Mouse (Mus musculus): ENCODE data around the gene Kif17. TPM values are rescaled to one million over a fixed set of nuclear protein-coding genes. Genes with fewer than 3 reads are reported as not detected.

The Kif17 gene
- total RNA-seq (2021): 1 to 10 TPM; 2.8 to 3.6 TPM
- long read RNA-seq, experiment 1, partial matches to known transcripts: 0 of 2 reads
- long read RNA-seq, experiment 1, other reads (novel, unspliced or antisense): 2 of 2 reads
- long read RNA-seq, experiment 2, partial matches to known transcripts: 1 of 3 reads
- long read RNA-seq, experiment 2, other reads (novel, unspliced or antisense): 1 of 3 reads

- DNase-seq (ENCODE audit: low spot score in 2 of 2): peak; percentile 64 to 71
Measured at GRCm38 (mm10) chr4:138250088-138250960, at the start of gene Kif17, which contains the start of gene Sh2d5. TSS of gene Kif17 (plus strand) at chr4:138250435. TSS of gene Sh2d5 (plus strand) at chr4:138250403.

GRCm38 (mm10) chr4:138200769-138201168, 49.5 kb upstream of the Kif17 start:
- DNase-seq (ENCODE audit: low spot score in 2 of 2): no peak

- DNase-seq (ENCODE audit: low spot score in 2 of 2): no peak
Measured at GRCm38 (mm10) chr4:138201696-138202095, 48.5 kb upstream of the Kif17 start.

GRCm38 (mm10) chr4:138210116-138210515, 40.1 kb upstream of the Kif17 start:
- peak in 1 of 2 experiments; percentile 44 for DNase-seq (ENCODE audit: low spot score in 2 of 2)

GRCm38 (mm10) chr4:138213861-138214260, 36.4 kb upstream of the Kif17 start:
- no peak for DNase-seq (ENCODE audit: low spot score in 2 of 2)

- DNase-seq (ENCODE audit: low spot score in 2 of 2): peak in 1 of 2 experiments; percentile 12
Measured at GRCm38 (mm10) chr4:138215671-138216199, 34.5 kb upstream of the Kif17 start.

- DNase-seq (ENCODE audit: low spot score in 2 of 2): peak; percentile 83 to 85
Measured at GRCm38 (mm10) chr4:138216200-138216890, 33.9 kb upstream of the Kif17 start, which contains the start of gene Hp1bp3. TSS of gene Hp1bp3 (plus strand) at chr4:138216296.

GRCm38 (mm10) chr4:138216891-138217392, 33.3 kb upstream of the Kif17 start:
- DNase-seq (ENCODE audit: low spot score in 2 of 2): peak; percentile 98

- DNase-seq (ENCODE audit: low spot score in 2 of 2): peak in 1 of 2 experiments; percentile 50
Measured at GRCm38 (mm10) chr4:138217441-138217840, 32.8 kb upstream of the Kif17 start.

GRCm38 (mm10) chr4:138217951-138218685, 32.1 kb upstream of the Kif17 start:
- no peak for DNase-seq (ENCODE audit: low spot score in 2 of 2)

- no peak for DNase-seq (ENCODE audit: low spot score in 2 of 2)
Measured at GRCm38 (mm10) chr4:138219331-138219730, 30.9 kb upstream of the Kif17 start.

GRCm38 (mm10) chr4:138220761-138221160, 29.5 kb upstream of the Kif17 start:
- no peak for DNase-seq (ENCODE audit: low spot score in 2 of 2)

GRCm38 (mm10) chr4:138221406-138221805, 28.8 kb upstream of the Kif17 start:
- DNase-seq (ENCODE audit: low spot score in 2 of 2): no peak

GRCm38 (mm10) chr4:138222396-138222795, 27.8 kb upstream of the Kif17 start:
- DNase-seq (ENCODE audit: low spot score in 2 of 2): no peak

GRCm38 (mm10) chr4:138223623-138224022, 26.6 kb upstream of the Kif17 start:
- DNase-seq (ENCODE audit: low spot score in 2 of 2): no peak

GRCm38 (mm10) chr4:138246756-138247665, 3.2 kb upstream of the Kif17 start:
- DNase-seq (ENCODE audit: low spot score in 2 of 2): no peak

GRCm38 (mm10) chr4:138251819-138252218, 1.6 kb downstream of the Kif17 start:
- no peak for DNase-seq (ENCODE audit: low spot score in 2 of 2)

GRCm38 (mm10) chr4:138252231-138252630, 2.0 kb downstream of the Kif17 start:
- no peak for DNase-seq (ENCODE audit: low spot score in 2 of 2)

GRCm38 (mm10) chr4:138257116-138257687, 7.0 kb downstream of the Kif17 start:
- DNase-seq (ENCODE audit: low spot score in 2 of 2): no peak

All from adrenal gland, adult 18-20 months (tissue).